Mouse (Mus musculus) small intestine, adult 2 months (tissue): ENCODE results near the gene Miox.

Source experiments
- CTCF ChIP-seq: fragments of 200-500 bp; IDR thresholded peaks from 2 replicates; pipeline ENCODE4 v1.5.1; 2012; ENCODE audit warnings: low read depth, mild to moderate bottlenecking, control low read depth, inconsistent platforms, low read length, moderate library complexity, mixed read lengths; ENCODE audit not compliant: insufficient replicate concordance, insufficient read length; ENCODE audit errors: extremely low read depth
- POLR2A ChIP-seq: fragments of 200-500 bp; IDR thresholded peaks from 2 replicates; pipeline ENCODE4 v1.6.1; 2012; ENCODE audit warnings: low read depth, mild to moderate bottlenecking, control low read depth, inconsistent platforms, low read length, moderate library complexity

- TF ChIP-seq CTCF: no peak
- no peak for TF ChIP-seq POLR2A
Measured at GRCm38 (mm10) chr15:89289455-89289854, 44.7 kb upstream of the Miox start.
